Mouse (Mus musculus) embryonic facial prominence, embryonic 12.5 days (tissue): ENCODE results near the gene Coro2b. TPM values are rescaled to one million over a fixed set of nuclear protein-coding genes. Genes with fewer than 3 reads are reported as not detected.

Experiments used
- ATAC-seq: fragments of 200-750 bp; cut with Nextera tagmentation; 2 replicates; pipeline ENCODE4 v1.8.0; 2017; ENCODE audit not compliant: insufficient number of reproducible peaks, insufficient read depth, low FRiP score, low TSS enrichment
- H3K27ac ChIP-seq: fragments of 300-500 bp; sonication (generic); 2 replicates; pipeline ENCODE4 v1.5.1; 2016; ENCODE audit warnings: mild to moderate bottlenecking
- H3K27me3 ChIP-seq: fragments of 300-500 bp; sonication (generic); 2 replicates; pipeline ENCODE4 v1.6.1; 2016; ENCODE audit warnings: mild to moderate bottlenecking, moderate library complexity
- H3K36me3 ChIP-seq: fragments of 300-500 bp; sonication (generic); 2 replicates; pipeline ENCODE4 v1.6.1; 2016; ENCODE audit warnings: mild to moderate bottlenecking
- H3K4me1 ChIP-seq: fragments of 300-500 bp; sonication (generic); 2 replicates; pipeline ENCODE4 v1.6.1; 2016
- H3K4me2 ChIP-seq: fragments of 300-500 bp; sonication (generic); replicated peaks from 2 replicates; pipeline ENCODE4 v1.6.1; 2016; ENCODE audit warnings: mild to moderate bottlenecking, moderate library complexity
- H3K4me3 ChIP-seq: fragments of 300-500 bp; sonication (generic); 2 replicates; pipeline ENCODE4 v1.5.1; 2016; ENCODE audit warnings: mild to moderate bottlenecking
- H3K9ac ChIP-seq: fragments of 300-500 bp; sonication (generic); 2 replicates; pipeline ENCODE4 v1.6.1; 2016; ENCODE audit warnings: mild to moderate bottlenecking, moderate library complexity
- H3K9me3 ChIP-seq: fragments of 300-500 bp; sonication (generic); 2 replicates; pipeline ENCODE4 v1.6.1; 2016; ENCODE audit warnings: mild to moderate bottlenecking, moderate library complexity
- WGBS: fragments of 180-500 bp; shearing (Covaris S2); methylation state at CpG from one replicate; pipeline ENCODE4 v1.1.7; 2016; 5-methylcytosine and 5-hydroxymethylcytosine counted together
- polyA plus RNA-seq: library from polyadenylated mRNA; unstranded; fragments of >200 nt; fragmentation: Nextera tagmentation; extraction: Ambion mirVana; gene quantifications from 2 replicates; pipeline ENCODE4 v1.2.1, GENCODE M21; 2016

The Coro2b gene
- polyA plus RNA-seq, 1 experiment from 2014 or later = 12.9 TPM

- Histone ChIP-seq H3K4me3 (no peak overlapping the region), H3K4me1 (peaks cover 7% of the 10 kb centered on the region; the same call in 1 of the 2 replicates), H3K36me3 (peaks cover 8% of the 10 kb centered on the region), H3K9ac (no peak overlapping the region), H3K27ac (no peak overlapping the region), H3K9me3 (no peaks in the 10 kb centered on the region), H3K4me2 (no peak overlapping the region), H3K27me3 (no peaks in the 10 kb centered on the region)
- ATAC-seq = no peak
- 89% methylated on average over 4 of the region's 4 CpGs for WGBS
These were observed 106.1 kb downstream of the Coro2b start for GRCm38 (mm10) chr9:62430741-62431140.

- Histone ChIP-seq H3K9me3 (no peaks in the 10 kb centered on the region), H3K4me3 (no peak overlapping the region), H3K9ac (no peak overlapping the region), H3K4me1 (no peaks in the 10 kb centered on the region; the same call in 1 of the 2 replicates), H3K36me3 (peaks cover 13% of the 10 kb centered on the region), H3K27ac (no peak overlapping the region), H3K4me2 (no peak overlapping the region), H3K27me3 (no peaks in the 10 kb centered on the region)
- 88% methylated on average over 8 of the region's 8 CpGs for WGBS
- ATAC-seq = no peak
These were observed 109.8 kb downstream of the Coro2b start for GRCm38 (mm10) chr9:62427010-62427409.

GRCm38 (mm10) chr9:62426531-62426930 is 110.3 kb downstream of the Coro2b start:
- Histone ChIP-seq H3K4me3 (no peak overlapping the region), H3K4me2 (no peak overlapping the region), H3K27ac (no peak overlapping the region), H3K9me3 (no peaks in the 10 kb centered on the region), H3K4me1 (0 out of 2 replicates have a peak, but pooled peaks cover under 1% of the 10 kb centered on the region), H3K36me3 (peaks cover 13% of the 10 kb centered on the region), H3K9ac (no peak overlapping the region), H3K27me3 (no peaks in the 10 kb centered on the region)
- no peak for ATAC-seq
- 94% methylated on average over 6 of the region's 6 CpGs for WGBS

GRCm38 (mm10) chr9:62426021-62426420 is 110.8 kb downstream of the Coro2b start:
- no peak overlapping the region for H3K4me3 ChIP-seq
- H3K9me3 ChIP-seq = no peaks in the 10 kb centered on the region
- peaks cover 13% of the 10 kb centered on the region for H3K36me3 ChIP-seq
- WGBS = 92% methylated on average over 19 of the region's 19 CpGs
- 0 out of 2 replicates have a peak, but pooled peaks cover 5% of the 10 kb centered on the region for H3K4me1 ChIP-seq
- 0 out of 2 replicates have a peak overlapping the region, but pooled peaks have one; percentile 13 for H3K27ac ChIP-seq
- ATAC-seq = no peak
- no peaks in the 10 kb centered on the region for H3K27me3 ChIP-seq
- no peak overlapping the region for H3K9ac ChIP-seq
- no peak overlapping the region for H3K4me2 ChIP-seq

- no peaks in the 10 kb centered on the region for H3K27me3 ChIP-seq
- H3K36me3 ChIP-seq = peaks cover 12% of the 10 kb centered on the region
- H3K9me3 ChIP-seq = no peaks in the 10 kb centered on the region
- ATAC-seq = no peak
- no peak overlapping the region for H3K4me2 ChIP-seq
- H3K27ac ChIP-seq = 0 out of 2 replicates have a peak overlapping the region, but pooled peaks have one; percentile 13
- H3K9ac ChIP-seq = no peak overlapping the region
- peaks cover 11% of the 10 kb centered on the region; the same call in 1 of the 2 replicates for H3K4me1 ChIP-seq
- H3K4me3 ChIP-seq = no peak overlapping the region
- WGBS = 48% methylated on average over 5 of the region's 5 CpGs
These were observed 111.6 kb downstream of the Coro2b start for GRCm38 (mm10) chr9:62425265-62425664.

- peaks cover 9% of the 10 kb centered on the region for H3K36me3 ChIP-seq
- H3K27me3 ChIP-seq = no peaks in the 10 kb centered on the region
- H3K4me3 ChIP-seq = no peak overlapping the region
- H3K4me1 ChIP-seq = peaks cover 11% of the 10 kb centered on the region; the same call in 1 of the 2 replicates
- 94% methylated on average over 10 of the region's 10 CpGs for WGBS
- H3K27ac ChIP-seq = no peak overlapping the region
- no peak overlapping the region for H3K9ac ChIP-seq
- ATAC-seq = no peak
- H3K9me3 ChIP-seq = no peaks in the 10 kb centered on the region
- no peak overlapping the region for H3K4me2 ChIP-seq
These were observed 113.0 kb downstream of the Coro2b start for GRCm38 (mm10) chr9:62423871-62424270.

- ATAC-seq = no peak
- H3K4me3 ChIP-seq = no peak overlapping the region
- no peaks in the 10 kb centered on the region for H3K9me3 ChIP-seq
- H3K36me3 ChIP-seq = peaks cover 9% of the 10 kb centered on the region
- no peak overlapping the region for H3K27ac ChIP-seq
- peaks cover 11% of the 10 kb centered on the region; the same call in 1 of the 2 replicates for H3K4me1 ChIP-seq
- H3K9ac ChIP-seq = no peak overlapping the region
- 87% methylated on average over 10 of the region's 10 CpGs for WGBS
- no peak overlapping the region for H3K4me2 ChIP-seq
- H3K27me3 ChIP-seq = no peaks in the 10 kb centered on the region
These were observed 113.9 kb downstream of the Coro2b start for GRCm38 (mm10) chr9:62422926-62423325.

- Histone ChIP-seq H3K27me3 (no peaks in the 10 kb centered on the region), H3K9ac (no peak overlapping the region), H3K9me3 (no peaks in the 10 kb centered on the region), H3K4me3 (no peak overlapping the region), H3K36me3 (peaks cover 5% of the 10 kb centered on the region; the same call in 1 of the 2 replicates), H3K4me2 (no peak overlapping the region), H3K4me1 (peaks cover 11% of the 10 kb centered on the region; the same call in 1 of the 2 replicates), H3K27ac (no peak overlapping the region)
- ATAC-seq = no peak
- WGBS = 92% methylated on average over 6 of the region's 6 CpGs
These were observed 114.9 kb downstream of the Coro2b start for GRCm38 (mm10) chr9:62421911-62422310.

GRCm38 (mm10) chr9:62421027-62421426 is 115.8 kb downstream of the Coro2b start:
- peak overlapping the region; percentile 13 for H3K4me3 ChIP-seq
- peak; percentile 66; the same call in 1 of the 2 replicates for ATAC-seq
- H3K4me2 ChIP-seq = peak overlapping the region; percentile 38
- H3K4me1 ChIP-seq = peaks cover 16% of the 10 kb centered on the region; the same call in 1 of the 2 replicates
- H3K27ac ChIP-seq = peak overlapping the region; percentile 7; the same call in 1 of the 2 replicates
- 4% methylated on average over 13 of the region's 13 CpGs for WGBS
- no peaks in the 10 kb centered on the region for H3K27me3 ChIP-seq
- H3K9ac ChIP-seq = peak overlapping the region; percentile 19; the same call in 1 of the 2 replicates
- H3K9me3 ChIP-seq = no peaks in the 10 kb centered on the region
- peaks cover 5% of the 10 kb centered on the region; the same call in 1 of the 2 replicates for H3K36me3 ChIP-seq

- H3K4me1 ChIP-seq = peaks cover 19% of the 10 kb centered on the region
- H3K36me3 ChIP-seq = peaks cover 5% of the 10 kb centered on the region; the same call in 1 of the 2 replicates
- ATAC-seq = no peak
- peak overlapping the region; percentile 7; the same call in 1 of the 2 replicates for H3K27ac ChIP-seq
- 53% methylated on average over 10 of the region's 10 CpGs for WGBS
- no peaks in the 10 kb centered on the region for H3K9me3 ChIP-seq
- H3K4me3 ChIP-seq = 0 out of 2 replicates have a peak overlapping the region, but pooled peaks have one; percentile 13
- H3K27me3 ChIP-seq = no peaks in the 10 kb centered on the region
- H3K9ac ChIP-seq = no peak overlapping the region
- peak overlapping the region; percentile 38 for H3K4me2 ChIP-seq
These were observed 116.5 kb downstream of the Coro2b start for GRCm38 (mm10) chr9:62420261-62420917.

GRCm38 (mm10) chr9:62418742-62419141 is 118.1 kb downstream of the Coro2b start:
- no peak overlapping the region for H3K4me3 ChIP-seq
- no peak for ATAC-seq
- H3K9ac ChIP-seq = no peak overlapping the region
- peaks cover 25% of the 10 kb centered on the region for H3K4me1 ChIP-seq
- no peaks in the 10 kb centered on the region for H3K27me3 ChIP-seq
- H3K27ac ChIP-seq = no peak overlapping the region
- no peaks in the 10 kb centered on the region for H3K36me3 ChIP-seq
- H3K4me2 ChIP-seq = no peak overlapping the region
- 60% methylated on average over 5 of the region's 5 CpGs for WGBS
- no peaks in the 10 kb centered on the region for H3K9me3 ChIP-seq
